Mouse (Mus musculus): ENCODE data around the gene Ncor2.

- no peak for TF ChIP-seq TAL1 (IDR thresholded peaks at IDR 0.05; ENCODE audit: low read length)
- no peak for TF ChIP-seq GATA1 (IDR thresholded peaks at IDR 0.05; ENCODE audit: low read length)
Measured at GRCm38 (mm10) chr5:125078220-125078619, 100.8 kb downstream of the Ncor2 start.
